Mouse (Mus musculus): ENCODE data around the gene Oaz3. TPM values are rescaled to one million over a fixed set of nuclear protein-coding genes. Genes with fewer than 3 reads are reported as not detected.

Gene Oaz3
- polyA plus RNA-seq, 2 experiments = 0.02 TPM; not detected in 1

DNA sequence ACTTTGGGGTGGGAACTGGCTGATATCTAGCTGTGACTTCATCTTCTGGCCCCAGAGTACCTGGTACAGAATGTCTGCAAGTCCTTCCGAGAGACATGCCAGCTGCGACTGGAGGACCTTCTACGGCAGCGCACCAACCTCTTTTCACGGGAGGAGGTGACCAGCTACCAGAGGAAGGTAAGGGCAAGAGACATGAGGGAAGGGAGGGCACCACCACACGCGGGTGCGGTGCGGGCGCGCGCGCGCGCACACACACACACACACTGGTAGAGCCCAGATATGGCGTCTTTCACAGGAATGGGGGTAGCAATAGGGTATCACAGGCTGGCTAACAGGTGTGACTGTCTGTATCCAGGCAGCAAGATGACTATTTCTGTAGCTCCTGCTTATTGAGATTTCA, 54.3 kb downstream of the Oaz3 start:
- Histone ChIP-seq H3K27ac (no peak overlapping the region), H3K4me3 (ENCODE audit: insufficient read depth in 1 of 2, low read depth in 2 of 2, low read length in 2 of 2) (no peak overlapping the region), H3K9me3 (ENCODE audit: control insufficient read depth, low read length) (no peaks in the 10 kb centered on the region), H3K36me3 (replicated peaks; ENCODE audit: control insufficient read depth, insufficient read depth, low read depth) (no peaks in the 10 kb centered on the region), H3K9ac (replicated peaks) (no peak overlapping the region), H3K27me3 (ENCODE audit: control insufficient read depth, insufficient read depth, low read length) (no peaks in the 10 kb centered on the region), H3K4me1 (replicated peaks; ENCODE audit: control insufficient read depth in 2 of 2, insufficient read depth in 2 of 2, low read length in 1 of 2) (no peaks in the 10 kb centered on the region), H3K4me2 (ENCODE audit: low read depth) (no peak overlapping the region)
- no peak for ATAC-seq (ENCODE audit: insufficient read depth)
- TF ChIP-seq EP300 (IDR thresholded peaks at IDR 0.05; ENCODE audit: low read depth) = no peak
- no peak for TF ChIP-seq CTCF (IDR thresholded peaks at IDR 0.05; ENCODE audit: low read depth)
- no peak for DNase-seq (ENCODE audit: low read depth in 3 of 3, low spot score in 3 of 3)
- 88% methylated on average over 16 of the region's 16 CpGs for WGBS (ENCODE audit: insufficient replicate concordance)

DNA sequence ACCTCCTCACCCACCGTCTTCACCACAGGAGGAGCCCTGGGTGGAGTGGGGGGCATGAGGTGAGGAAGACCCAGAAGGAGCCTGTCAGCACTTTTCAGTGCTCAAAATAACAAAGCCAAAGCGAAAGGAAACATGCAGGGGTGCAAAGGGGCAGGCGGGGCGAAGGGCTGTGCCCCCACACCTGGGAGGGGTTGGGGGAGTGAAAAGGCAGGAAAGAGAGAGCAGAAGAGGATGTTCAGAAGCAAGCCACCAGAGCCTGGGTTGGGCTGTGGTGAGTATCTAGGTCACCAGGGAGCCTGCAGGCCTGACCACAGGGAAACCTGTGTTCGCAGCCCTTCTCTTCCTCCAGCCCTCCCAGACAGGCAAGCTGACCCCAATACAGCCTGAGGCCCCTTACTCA, 55.7 kb downstream of the Oaz3 start:
- Histone ChIP-seq H3K4me3 (ENCODE audit: insufficient read depth in 1 of 2, low read depth in 2 of 2, low read length in 2 of 2) (no peak overlapping the region), H3K36me3 (replicated peaks; ENCODE audit: control insufficient read depth, insufficient read depth, low read depth) (no peaks in the 10 kb centered on the region), H3K27ac (no peak overlapping the region), H3K9me3 (ENCODE audit: control insufficient read depth, low read length) (no peaks in the 10 kb centered on the region), H3K4me2 (ENCODE audit: low read depth) (no peak overlapping the region), H3K9ac (replicated peaks) (no peak overlapping the region), H3K4me1 (replicated peaks; ENCODE audit: control insufficient read depth in 2 of 2, insufficient read depth in 2 of 2, low read length in 1 of 2) (no peaks in the 10 kb centered on the region), H3K27me3 (ENCODE audit: control insufficient read depth, insufficient read depth, low read length) (no peaks in the 10 kb centered on the region)
- 27% methylated on average over 5 of the region's 5 CpGs for WGBS (ENCODE audit: insufficient replicate concordance)
- TF ChIP-seq EP300 (IDR thresholded peaks at IDR 0.05; ENCODE audit: low read depth) (no peak), CTCF (IDR thresholded peaks at IDR 0.05; ENCODE audit: low read depth) (no peak)
- DNase-seq (ENCODE audit: low read depth in 3 of 3, low spot score in 3 of 3) = no peak
- ATAC-seq (ENCODE audit: insufficient read depth) = no peak

DNA sequence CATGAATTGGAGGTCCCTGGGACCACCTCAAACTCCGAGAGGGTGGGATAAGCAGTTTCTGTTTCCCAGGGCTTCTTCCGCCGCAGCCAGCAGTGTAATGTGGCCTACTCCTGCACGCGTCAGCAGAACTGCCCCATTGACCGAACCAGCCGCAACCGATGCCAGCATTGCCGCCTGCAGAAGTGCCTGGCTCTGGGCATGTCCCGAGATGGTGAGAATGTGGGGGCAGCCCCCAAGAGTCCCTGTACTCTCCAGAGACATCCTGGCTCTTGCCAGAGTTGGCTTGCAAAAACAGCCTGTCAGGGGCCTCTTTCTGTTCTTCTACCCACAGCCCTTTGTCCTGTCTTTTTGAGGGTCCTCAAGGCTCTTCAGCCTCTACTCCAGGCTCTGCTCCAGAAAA, 56.3 kb downstream of the Oaz3 start:
- no peak for DNase-seq (ENCODE audit: low read depth in 3 of 3, low spot score in 3 of 3)
- H3K9me3 ChIP-seq (ENCODE audit: control insufficient read depth, low read length) = no peaks in the 10 kb centered on the region
- no peak for ATAC-seq (ENCODE audit: insufficient read depth)
- no peak overlapping the region for H3K4me2 ChIP-seq (ENCODE audit: low read depth)
- no peaks in the 10 kb centered on the region for H3K36me3 ChIP-seq (replicated peaks; ENCODE audit: control insufficient read depth, insufficient read depth, low read depth)
- H3K4me3 ChIP-seq (ENCODE audit: insufficient read depth in 1 of 2, low read depth in 2 of 2, low read length in 2 of 2) = no peak overlapping the region
- no peaks in the 10 kb centered on the region for H3K27me3 ChIP-seq (ENCODE audit: control insufficient read depth, insufficient read depth, low read length)
- TF ChIP-seq CTCF (IDR thresholded peaks at IDR 0.05; ENCODE audit: low read depth) = no peak
- TF ChIP-seq EP300 (IDR thresholded peaks at IDR 0.05; ENCODE audit: low read depth) = no peak
- WGBS (ENCODE audit: insufficient replicate concordance) = 80% methylated on average over 10 of the region's 10 CpGs
- no peak overlapping the region for H3K27ac ChIP-seq
- no peaks in the 10 kb centered on the region for H3K4me1 ChIP-seq (replicated peaks; ENCODE audit: control insufficient read depth in 2 of 2, insufficient read depth in 2 of 2, low read length in 1 of 2)
- no peak overlapping the region for H3K9ac ChIP-seq (replicated peaks)

DNA sequence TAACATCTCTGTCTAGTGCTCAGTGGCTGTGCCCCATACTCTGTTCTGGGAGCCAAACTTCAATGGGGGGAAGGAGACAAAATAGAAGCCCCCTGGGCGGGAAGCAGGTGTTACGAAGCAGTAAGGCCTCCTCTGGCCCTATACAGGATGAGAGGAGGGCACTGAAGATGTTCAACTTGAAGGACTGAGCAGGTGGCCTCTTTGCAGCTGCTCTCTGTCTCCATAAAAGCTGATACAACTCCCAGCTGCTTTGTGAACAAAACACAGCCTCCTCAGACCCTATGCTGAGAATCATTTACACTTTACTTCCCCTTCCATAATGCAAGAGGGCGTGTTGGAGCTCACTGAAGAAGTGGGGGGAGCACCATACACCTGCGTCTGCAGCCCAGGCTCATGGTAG, 57.0 kb downstream of the Oaz3 start:
- H3K27ac ChIP-seq = no peak overlapping the region
- TF ChIP-seq CTCF (IDR thresholded peaks at IDR 0.05; ENCODE audit: low read depth) = no peak
- no peak for TF ChIP-seq EP300 (IDR thresholded peaks at IDR 0.05; ENCODE audit: low read depth)
- no peaks in the 10 kb centered on the region for H3K9me3 ChIP-seq (ENCODE audit: control insufficient read depth, low read length)
- no peaks in the 10 kb centered on the region for H3K27me3 ChIP-seq (ENCODE audit: control insufficient read depth, insufficient read depth, low read length)
- ATAC-seq (ENCODE audit: insufficient read depth) (no peak), DNase-seq (ENCODE audit: low read depth in 3 of 3, low spot score in 3 of 3) (no peak)
- no peaks in the 10 kb centered on the region for H3K4me1 ChIP-seq (replicated peaks; ENCODE audit: control insufficient read depth in 2 of 2, insufficient read depth in 2 of 2, low read length in 1 of 2)
- no peak overlapping the region for H3K9ac ChIP-seq (replicated peaks)
- H3K4me3 ChIP-seq (ENCODE audit: insufficient read depth in 1 of 2, low read depth in 2 of 2, low read length in 2 of 2) = no peak overlapping the region
- WGBS (ENCODE audit: insufficient replicate concordance) = 40% methylated on average over 4 of the region's 4 CpGs
- no peak overlapping the region for H3K4me2 ChIP-seq (ENCODE audit: low read depth)
- H3K36me3 ChIP-seq (replicated peaks; ENCODE audit: control insufficient read depth, insufficient read depth, low read depth) = no peaks in the 10 kb centered on the region

DNA sequence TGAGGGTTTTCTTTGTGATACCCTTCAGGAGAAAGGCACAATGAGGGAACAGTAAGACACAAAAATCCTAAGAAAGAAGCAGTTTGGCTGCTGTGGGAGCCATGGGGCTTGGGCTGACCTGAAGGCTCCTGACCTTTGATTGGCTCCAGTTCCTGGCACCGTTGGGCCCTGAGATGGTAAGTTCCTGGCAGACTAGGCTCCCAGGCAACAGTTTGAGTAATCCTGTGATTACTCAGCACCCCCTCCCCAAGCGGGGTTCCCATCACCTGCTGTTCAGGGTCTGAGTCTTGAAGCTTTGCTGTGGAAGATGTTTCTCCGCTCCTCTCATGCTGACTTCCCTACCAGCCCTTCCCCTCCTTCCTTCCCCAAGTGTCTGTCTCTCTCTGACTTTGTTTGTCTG, 60.2 kb downstream of the Oaz3 start:
- H3K4me2 ChIP-seq (ENCODE audit: low read depth) = no peak overlapping the region
- no peaks in the 10 kb centered on the region for H3K4me1 ChIP-seq (replicated peaks; ENCODE audit: control insufficient read depth in 2 of 2, insufficient read depth in 2 of 2, low read length in 1 of 2)
- no peaks in the 10 kb centered on the region for H3K27me3 ChIP-seq (ENCODE audit: control insufficient read depth, insufficient read depth, low read length)
- no peaks in the 10 kb centered on the region for H3K9me3 ChIP-seq (ENCODE audit: control insufficient read depth, low read length)
- TF ChIP-seq CTCF (IDR thresholded peaks at IDR 0.05; ENCODE audit: low read depth) = no peak
- no peak for TF ChIP-seq EP300 (IDR thresholded peaks at IDR 0.05; ENCODE audit: low read depth)
- H3K27ac ChIP-seq = no peak overlapping the region
- no peak overlapping the region for H3K4me3 ChIP-seq (ENCODE audit: insufficient read depth in 1 of 2, low read depth in 2 of 2, low read length in 2 of 2)
- no peak for ATAC-seq (ENCODE audit: insufficient read depth)
- no peaks in the 10 kb centered on the region for H3K36me3 ChIP-seq (replicated peaks; ENCODE audit: control insufficient read depth, insufficient read depth, low read depth)
- WGBS (ENCODE audit: insufficient replicate concordance) = 51% methylated on average over 3 of the region's 3 CpGs
- H3K9ac ChIP-seq (replicated peaks) = no peak overlapping the region
- no peak for DNase-seq (ENCODE audit: low read depth in 3 of 3, low spot score in 3 of 3)

Other genes with a start within 250 kb of the Oaz3 start
- gene Gm5286, start 247.2 kb downstream of the Oaz3 start, polyA plus RNA-seq (2012; rRNA removed) = not detected in 2 replicates
- gene Gm5286, start 247.2 kb downstream of the Oaz3 start, polyA plus RNA-seq (2014; fragmentation: Nextera tagmentation; extraction: Ambion mirVana) = not detected in 2 replicates
- not detected in 2 replicates for gene Gm4778, start 179.9 kb downstream of the Oaz3 start, polyA plus RNA-seq (2012; rRNA removed)
- not detected in 2 replicates for gene Gm4778, start 179.9 kb downstream of the Oaz3 start, polyA plus RNA-seq (2014; fragmentation: Nextera tagmentation; extraction: Ambion mirVana)
- gene Them4, start 133.8 kb downstream of the Oaz3 start, polyA plus RNA-seq (2012; rRNA removed) = 0.76 and 1.2 TPM in 2 replicates
- gene Them4, start 133.8 kb downstream of the Oaz3 start, polyA plus RNA-seq (2014; fragmentation: Nextera tagmentation; extraction: Ambion mirVana) = 2.7 and 2.8 TPM in 2 replicates
- not detected in 2 replicates for gene Them5, start 101.8 kb downstream of the Oaz3 start, polyA plus RNA-seq (2012; rRNA removed)
- not detected in 2 replicates for gene Them5, start 101.8 kb downstream of the Oaz3 start, polyA plus RNA-seq (2014; fragmentation: Nextera tagmentation; extraction: Ambion mirVana)
- gene C2cd4d, start 81.5 kb downstream of the Oaz3 start, polyA plus RNA-seq (2012; rRNA removed) = 0.04 and 0.05 TPM in 2 replicates
- 0.14 and 0.23 TPM in 2 replicates for gene C2cd4d, start 81.5 kb downstream of the Oaz3 start, polyA plus RNA-seq (2014; fragmentation: Nextera tagmentation; extraction: Ambion mirVana)
- 0.75 and 0.78 TPM in 2 replicates for gene Rorc, start 71.1 kb downstream of the Oaz3 start, polyA plus RNA-seq (2012; rRNA removed)
- gene Rorc, start 71.1 kb downstream of the Oaz3 start, polyA plus RNA-seq (2014; fragmentation: Nextera tagmentation; extraction: Ambion mirVana) = 0.77 and 0.88 TPM in 2 replicates
- gene Lingo4, start 45.4 kb downstream of the Oaz3 start, polyA plus RNA-seq (2012; rRNA removed) = 0.01 TPM in 2 replicates
- gene Lingo4, start 45.4 kb downstream of the Oaz3 start, polyA plus RNA-seq (2014; fragmentation: Nextera tagmentation; extraction: Ambion mirVana) = 0.04 TPM in 1 of 2 replicates, not detected in the other
- gene Tdrkh, start 30.6 kb downstream of the Oaz3 start, polyA plus RNA-seq (2012; rRNA removed) = 1.0 and 3.0 TPM in 2 replicates
- 8.6 and 9.0 TPM in 2 replicates for gene Tdrkh, start 30.6 kb downstream of the Oaz3 start, polyA plus RNA-seq (2014; fragmentation: Nextera tagmentation; extraction: Ambion mirVana)
- gene Mrpl9, start 597 bp downstream of the Oaz3 start, polyA plus RNA-seq (2012; rRNA removed) = 22.7 and 35.1 TPM in 2 replicates
- gene Mrpl9, start 597 bp downstream of the Oaz3 start, polyA plus RNA-seq (2014; fragmentation: Nextera tagmentation; extraction: Ambion mirVana) = 33.3 and 35.2 TPM in 2 replicates
- gene Celf3, start 34.4 kb upstream of the Oaz3 start, polyA plus RNA-seq (2012; rRNA removed) = 0.07 and 0.79 TPM in 2 replicates
- gene Celf3, start 34.4 kb upstream of the Oaz3 start, polyA plus RNA-seq (2014; fragmentation: Nextera tagmentation; extraction: Ambion mirVana) = not detected in 2 replicates
- not detected in 2 replicates for gene Riiad1, start 36.4 kb upstream of the Oaz3 start, polyA plus RNA-seq (2012; rRNA removed)
- not detected in 2 replicates for gene Riiad1, start 36.4 kb upstream of the Oaz3 start, polyA plus RNA-seq (2014; fragmentation: Nextera tagmentation; extraction: Ambion mirVana)
- 4.3 and 5.6 TPM in 2 replicates for gene Snx27, start 138.8 kb upstream of the Oaz3 start, polyA plus RNA-seq (2012; rRNA removed)
- gene Snx27, start 138.8 kb upstream of the Oaz3 start, polyA plus RNA-seq (2014; fragmentation: Nextera tagmentation; extraction: Ambion mirVana) = 8.8 and 9.7 TPM in 2 replicates
- not detected in 2 replicates for gene Gm10972, start 199.2 kb upstream of the Oaz3 start, polyA plus RNA-seq (2012; rRNA removed)
- gene Gm10972, start 199.2 kb upstream of the Oaz3 start, polyA plus RNA-seq (2014; fragmentation: Nextera tagmentation; extraction: Ambion mirVana) = not detected in 2 replicates
- 5.7 and 6.2 TPM in 2 replicates for gene Tuft1, start 215.0 kb upstream of the Oaz3 start, polyA plus RNA-seq (2012; rRNA removed)
- 7.4 and 7.8 TPM in 2 replicates for gene Tuft1, start 215.0 kb upstream of the Oaz3 start, polyA plus RNA-seq (2014; fragmentation: Nextera tagmentation; extraction: Ambion mirVana)
- gene Selenbp2, start 249.6 kb upstream of the Oaz3 start, polyA plus RNA-seq (2012; rRNA removed) = 19.6 and 20.7 TPM in 2 replicates
- 21.2 and 24.3 TPM in 2 replicates for gene Selenbp2, start 249.6 kb upstream of the Oaz3 start, polyA plus RNA-seq (2014; fragmentation: Nextera tagmentation; extraction: Ambion mirVana)